Mouse (Mus musculus) frontal cortex, adult 2 months (tissue): Measurements from ENCODE around the gene Adgrf5. TPM values are rescaled to one million over a fixed set of nuclear protein-coding genes. Genes with fewer than 3 reads are reported as not detected.

Experiments
- DNase-seq, 2 experiments: peaks; one replicate each; pipeline ENCODE4 v3.0.0; 2022; ENCODE audit warnings: low spot score in 1 of 2; ENCODE audit errors: extremely low spot score in 1 of 2
- polyA plus RNA-seq: library from polyadenylated mRNA; depleted of rRNA; stranded (reverse); fragments of >200 nt; gene quantifications from 2 replicates; pipeline ENCODE4 v1.2.3, GENCODE M21; 2012

The Adgrf5 gene
- polyA plus RNA-seq, 1 experiment: 22.0 TPM

- no peak for DNase-seq
Measured at GRCm38 (mm10) chr17:43374020-43374419, 13.8 kb downstream of the Adgrf5 start.

- no peak for DNase-seq
Measured at GRCm38 (mm10) chr17:43376527-43376926, 16.3 kb downstream of the Adgrf5 start.

DNA sequence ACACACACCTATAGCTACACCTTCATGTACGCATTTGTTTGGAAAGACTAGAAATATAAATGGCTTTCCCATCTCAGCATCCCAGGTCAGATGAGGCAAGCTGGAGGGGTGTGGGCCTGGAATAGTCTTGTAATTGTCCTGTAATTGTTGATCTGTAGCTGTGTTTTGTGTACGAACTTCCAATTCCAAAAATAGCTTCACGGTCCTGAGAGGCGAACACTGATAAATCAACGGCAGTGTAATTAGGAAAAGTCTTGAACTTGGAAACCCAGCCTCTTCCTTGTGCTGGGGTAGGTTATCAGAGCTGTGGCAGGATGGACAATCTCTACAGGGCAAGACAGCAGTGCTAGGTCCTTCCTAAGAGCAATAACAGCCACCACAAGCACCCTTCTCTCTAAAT lies 18.5 kb downstream of the Adgrf5 start:
- no peak for DNase-seq

DNA sequence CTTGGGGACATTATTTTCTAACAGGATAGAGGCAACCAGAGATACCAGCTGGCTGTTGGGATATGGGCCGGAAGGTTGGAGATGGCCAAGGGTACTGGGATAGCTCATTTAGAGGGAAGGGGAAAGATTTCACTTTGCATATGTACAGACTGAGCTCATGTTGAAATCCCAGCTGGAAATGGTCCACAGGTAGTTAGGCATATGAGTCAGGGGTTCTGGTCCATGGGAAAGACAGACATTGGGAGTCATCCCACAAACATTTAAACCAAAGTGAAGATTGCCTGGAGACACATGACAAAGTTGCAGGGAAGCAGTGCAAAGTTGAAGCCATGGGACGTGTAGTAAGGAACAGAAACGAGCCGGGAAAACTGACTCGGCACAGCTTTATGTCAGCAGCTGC lies 26.1 kb downstream of the Adgrf5 start:
- no peak for DNase-seq

DNA sequence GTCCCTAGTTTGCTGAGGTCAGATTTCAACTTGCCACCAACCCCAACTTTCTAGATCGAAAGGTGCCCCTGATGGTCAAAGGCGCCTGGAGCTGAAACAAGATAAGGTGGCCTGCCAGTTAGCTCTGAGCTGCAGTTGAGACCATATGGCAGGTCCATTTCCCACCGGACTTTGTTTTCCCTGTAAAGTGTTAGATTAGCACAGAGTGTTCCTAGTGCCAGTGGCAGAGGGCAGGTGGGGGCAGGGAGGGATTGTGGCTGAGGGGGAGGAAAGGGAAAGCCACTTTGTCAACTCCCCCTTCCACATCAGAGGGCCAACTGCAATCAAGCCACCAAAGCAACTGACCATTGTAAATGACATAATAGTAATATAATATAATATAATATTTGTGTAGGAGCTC lies 26.9 kb downstream of the Adgrf5 start:
- no peak for DNase-seq

DNA sequence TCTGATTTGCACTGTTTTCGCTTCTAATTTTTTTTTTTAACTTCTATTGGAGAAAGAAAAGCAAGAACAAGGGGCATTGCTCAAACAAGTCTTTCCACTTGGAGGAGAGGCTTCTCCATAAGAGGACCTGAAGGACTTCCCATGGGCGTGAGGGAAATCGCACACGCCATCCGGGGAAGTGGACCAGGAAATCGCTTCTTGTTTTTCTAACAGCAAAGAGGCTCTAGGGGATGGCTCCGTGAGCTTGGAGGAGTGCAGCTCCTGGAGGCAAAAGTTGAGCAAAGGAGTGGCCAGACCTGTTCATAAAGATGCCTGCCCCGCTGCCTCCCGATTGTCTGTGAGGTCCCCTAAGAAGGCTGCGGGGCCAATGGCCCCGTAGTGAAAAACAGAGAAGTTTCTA lies 29.0 kb downstream of the Adgrf5 start:
- no peak for DNase-seq

DNA sequence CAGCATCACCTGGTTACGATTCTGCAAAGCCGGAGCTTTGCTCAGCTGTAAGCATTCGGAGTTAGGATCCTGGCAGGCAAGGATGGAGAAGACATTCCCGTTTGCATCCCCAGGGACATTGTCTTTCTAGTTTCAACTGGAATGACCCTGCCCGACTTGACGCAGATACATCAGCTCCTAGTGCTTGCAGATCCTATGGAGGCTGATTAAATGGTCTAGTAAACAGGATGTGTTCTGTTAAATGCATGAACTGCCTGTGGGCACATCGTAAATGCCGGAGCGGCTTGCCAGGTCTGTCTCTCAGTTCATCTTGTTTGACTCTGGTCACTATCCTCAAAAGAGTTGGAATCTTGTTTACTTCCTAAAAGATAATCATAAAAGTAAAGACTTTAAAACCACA lies 31.9 kb downstream of the Adgrf5 start:
- DNase-seq: no peak

GRCm38 (mm10) chr17:43393669-43394068 lies 33.4 kb downstream of the Adgrf5 start:
- no peak for DNase-seq

GRCm38 (mm10) chr17:43395400-43396258 lies 35.4 kb downstream of the Adgrf5 start:
- no peak for DNase-seq

- no peak for DNase-seq
Measured at GRCm38 (mm10) chr17:43398612-43399011, 38.4 kb downstream of the Adgrf5 start.

DNA sequence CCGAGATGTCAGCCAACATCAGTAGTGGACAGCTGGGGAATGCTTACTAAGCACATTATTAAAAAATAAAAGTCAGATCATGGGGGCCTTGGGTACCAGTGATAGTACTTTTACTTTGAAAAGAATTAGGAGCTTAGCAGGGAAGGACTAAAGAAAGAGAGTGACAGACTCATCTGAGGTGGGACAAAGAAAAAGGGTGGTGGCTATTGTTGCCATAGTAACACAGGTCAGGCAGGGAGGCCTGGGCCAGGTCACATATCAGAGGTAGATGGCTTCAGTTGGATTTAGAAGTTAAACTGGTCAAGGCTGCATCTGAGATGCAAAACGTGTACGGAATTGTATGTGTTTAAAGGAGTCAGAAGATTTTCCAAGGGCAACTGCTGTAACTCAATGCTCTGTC lies 38.9 kb downstream of the Adgrf5 start:
- no peak for DNase-seq

- no peak for DNase-seq
Measured at GRCm38 (mm10) chr17:43400483-43400882, 40.2 kb downstream of the Adgrf5 start.

GRCm38 (mm10) chr17:43403851-43404250 lies 43.6 kb downstream of the Adgrf5 start:
- DNase-seq: no peak

- no peak for DNase-seq
Measured at GRCm38 (mm10) chr17:43404408-43404807, 44.2 kb downstream of the Adgrf5 start.

- no peak for DNase-seq
Measured at GRCm38 (mm10) chr17:43406321-43406720, 46.1 kb downstream of the Adgrf5 start.

- no peak for DNase-seq
Measured at GRCm38 (mm10) chr17:43407548-43407947, 47.3 kb downstream of the Adgrf5 start.

- no peak for DNase-seq
Measured at GRCm38 (mm10) chr17:43413182-43413581, 52.9 kb downstream of the Adgrf5 start.

- DNase-seq: no peak
Measured at GRCm38 (mm10) chr17:43419204-43419603, 59.0 kb downstream of the Adgrf5 start.

GRCm38 (mm10) chr17:43420381-43420780 lies 60.1 kb downstream of the Adgrf5 start:
- no peak for DNase-seq

- DNase-seq: no peak
Measured at GRCm38 (mm10) chr17:43423953-43424352, 63.7 kb downstream of the Adgrf5 start.

DNA sequence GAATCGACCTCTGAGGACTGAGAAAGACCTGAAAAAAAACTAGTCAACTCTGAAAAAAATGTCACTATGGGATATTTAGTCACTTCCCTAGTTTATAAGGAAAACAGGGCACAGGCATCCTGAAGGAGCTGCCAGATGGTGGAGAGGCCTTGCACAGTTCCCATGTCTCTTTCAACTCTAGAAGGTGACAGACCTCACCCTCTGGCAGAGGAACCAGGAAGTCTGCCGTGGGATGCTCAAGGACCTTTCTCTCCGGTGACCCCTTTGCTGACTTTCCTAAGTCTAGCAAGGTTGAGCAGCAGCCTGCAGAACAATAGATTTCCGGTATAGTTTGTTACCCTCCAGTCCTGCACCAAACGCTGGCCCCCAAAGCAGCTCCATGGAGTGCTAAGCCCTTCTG lies 71.4 kb downstream of the Adgrf5 start:
- no peak for DNase-seq

DNA sequence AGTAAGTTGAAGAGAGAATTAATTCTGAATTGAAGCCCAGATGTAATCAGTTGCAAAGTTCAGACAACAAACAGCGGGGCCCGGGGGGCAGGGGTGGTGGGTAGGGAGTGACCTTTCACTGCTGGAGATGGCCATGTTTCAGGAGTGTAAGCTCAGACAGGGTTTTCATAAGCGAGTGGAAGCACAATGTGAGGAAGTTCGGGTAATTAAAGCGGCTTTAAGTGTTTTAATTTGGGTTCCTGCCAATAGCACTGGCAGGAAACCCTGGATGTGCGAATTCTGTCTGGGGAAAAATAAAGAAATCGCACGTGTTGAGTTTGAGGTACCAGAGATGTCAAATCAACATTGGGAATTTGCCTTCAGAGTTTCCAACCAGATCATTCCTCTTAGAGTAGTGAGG lies 74.2 kb downstream of the Adgrf5 start:
- DNase-seq: no peak

GRCm38 (mm10) chr17:43451216-43451615 lies 91.0 kb downstream of the Adgrf5 start:
- DNase-seq: no peak
